ENCODE assay signal across 12 mouse cellular contexts in the genomic region with DNA sequence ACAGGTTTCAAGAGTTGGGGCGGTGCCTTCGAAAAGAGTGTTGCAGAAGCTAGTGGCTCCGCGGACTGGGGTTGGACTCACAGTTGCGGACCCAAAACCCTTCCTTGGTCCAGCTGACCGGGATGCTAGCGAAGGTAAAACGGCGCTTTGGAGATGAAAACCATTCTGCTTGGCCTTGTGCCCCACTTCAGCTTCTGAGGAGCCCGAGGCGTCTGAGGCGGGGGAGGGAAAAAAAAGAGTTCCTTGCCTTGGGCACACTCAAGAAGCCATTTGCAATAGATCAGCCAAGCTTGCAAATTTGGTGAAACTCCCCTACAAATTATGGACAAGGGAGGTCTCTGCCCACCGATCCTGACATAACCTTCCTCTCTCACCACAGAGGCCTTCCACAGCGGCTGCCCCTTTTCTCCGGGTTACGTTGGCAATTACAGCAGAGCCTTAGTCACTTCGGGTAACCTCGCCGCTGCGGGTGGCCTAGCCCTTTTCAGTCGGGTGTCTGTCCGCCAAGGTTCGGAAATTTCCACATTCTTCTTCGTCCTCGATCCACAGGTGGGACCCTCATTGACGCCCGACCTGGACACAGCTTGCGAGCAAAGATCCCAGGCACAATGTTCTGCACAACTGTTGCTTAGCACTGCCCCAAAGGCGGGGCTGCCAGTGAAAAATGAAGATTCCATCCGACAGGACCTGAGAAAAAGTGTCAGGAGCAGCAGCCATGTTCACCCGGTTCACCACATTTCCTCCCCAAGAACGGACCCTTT. TPM values are rescaled to one million over a fixed set of nuclear protein-coding genes. Genes with fewer than 3 reads are reported as not detected.
DNase-seq lines count a peak whose midpoint lies in the region; ATAC-seq and TF ChIP-seq lines count a peak whose summit lies in the region.
"Had no signal": no experiment of that assay in that cellular context is flagged by ENCODE, and none has a peak within 500 bp of the region (broad histone marks: within the 10 kb centered on the region; RNA-seq: fewer than 3 reads in every experiment).

A gene (minus strand): TSS at position 486 of the 761 bp plus-strand sequence.

- peaks cover 7% of the 10 kb centered on the region; the same call in 1 of the 2 replicates for H3K4me1 ChIP-seq in heart, embryonic 12.5 days (replicated peaks)
- peaks cover 34% of the 10 kb centered on the region for H3K4me1 ChIP-seq in midbrain, embryonic 10.5 days
- H3K4me1 ChIP-seq in midbrain, embryonic 16.5 days (ENCODE audit: control insufficient read depth, insufficient read depth, low read length), result peaks cover 5% of the 10 kb centered on the region; the same call in 1 of the 2 replicates
- H3K4me1 ChIP-seq in embryonic fibroblast, embryonic 13.5 days (ENCODE audit: control insufficient read depth, insufficient read depth, low read length), result no peaks in the 10 kb centered on the region
- H3K4me1 ChIP-seq in neural tube, embryonic 11.5 days (ENCODE audit: control insufficient read depth, insufficient read depth, low read length), result peaks cover 6% of the 10 kb centered on the region

- H3K9ac ChIP-seq in heart, embryonic 12.5 days, result no peak within 1 kb of the TSS
- H3K9ac ChIP-seq in midbrain, embryonic 16.5 days (ENCODE audit: low read depth, low read length), result no peak within 1 kb of the TSS
- H3K9ac ChIP-seq in neural tube, embryonic 11.5 days (ENCODE audit: low read length), result no peak within 1 kb of the TSS
- H3K9ac ChIP-seq: liver, embryonic 13.5 days had no signal

- WGBS in heart, embryonic 12.5 days, result 3% methylated on average over 32 of the region's 32 CpGs
- under 1% methylated on average over 32 of the region's 32 CpGs for WGBS in midbrain, embryonic 10.5 days
- under 1% methylated on average over 32 of the region's 32 CpGs for WGBS in midbrain, embryonic 16.5 days
- under 1% methylated on average over 32 of the region's 32 CpGs for WGBS in neural tube, embryonic 11.5 days

- ATAC-seq in heart, embryonic 12.5 days (ENCODE audit: insufficient number of reproducible peaks, low FRiP score), result no peak
- ATAC-seq in midbrain, embryonic 16.5 days, result no peak
- no peak for ATAC-seq in neural tube, embryonic 11.5 days (ENCODE audit: insufficient read depth, low FRiP score, low TSS enrichment)

- TF ChIP-seq POLR2A in embryonic fibroblast, embryonic 13.5 days (IDR thresholded peaks at IDR 0.05; ENCODE audit: low read depth, low read length), result no peak

- no peak for TF ChIP-seq CTCF in embryonic fibroblast, embryonic 13.5 days (IDR thresholded peaks at IDR 0.05; ENCODE audit: borderline replicate concordance, insufficient read depth, low read length)

- DNase-seq in heart, adult 8-10 months (ENCODE audit: low spot score), result no peak
- peak; percentile 54 for DNase-seq in midbrain, embryonic 10.5 days (ENCODE audit: low spot score)
- DNase-seq in neural tube, embryonic 11.5 days (ENCODE audit: low spot score), result peak; percentile 45
- no peak for DNase-seq in cerebellum, adult 11 months
- DNase-seq in yolk sac, embryonic 10.5 days (ENCODE audit: low spot score), result no peak
- DNase-seq: liver, embryonic 13.5 days; thymus, postnatal 4 days had no signal

- no peak within 1 kb of the TSS for H3K27ac ChIP-seq in heart, embryonic 12.5 days (ENCODE audit: poor library complexity, severe bottlenecking)
- no peak within 1 kb of the TSS for H3K27ac ChIP-seq in midbrain, embryonic 10.5 days (replicated peaks)
- H3K27ac ChIP-seq in midbrain, embryonic 16.5 days (ENCODE audit: low read length), result no peak within 1 kb of the TSS
- H3K27ac ChIP-seq in embryonic fibroblast, embryonic 13.5 days (ENCODE audit: insufficient read depth, low read length), result peak within 1 kb of the TSS; percentile 61
- H3K27ac ChIP-seq in neural tube, embryonic 11.5 days (ENCODE audit: low read depth, low read length), result no peak within 1 kb of the TSS
- H3K27ac ChIP-seq: liver, embryonic 13.5 days had no signal

- no peaks in the 10 kb centered on the region for H3K9me3 ChIP-seq in heart, embryonic 12.5 days (replicated peaks)
- H3K9me3 ChIP-seq in midbrain, embryonic 10.5 days (replicated peaks), result no peaks in the 10 kb centered on the region
- H3K9me3 ChIP-seq in midbrain, embryonic 16.5 days (replicated peaks; ENCODE audit: control insufficient read depth, low read length, poor library complexity, severe bottlenecking), result no peaks in the 10 kb centered on the region
- no peaks in the 10 kb centered on the region for H3K9me3 ChIP-seq in neural tube, embryonic 11.5 days (ENCODE audit: control insufficient read depth, low read length)
- H3K9me3 ChIP-seq: liver, embryonic 13.5 days had no signal

- H3K4me2 ChIP-seq in heart, embryonic 12.5 days, result peak within 1 kb of the TSS; percentile 75
- H3K4me2 ChIP-seq in midbrain, embryonic 16.5 days (ENCODE audit: low read length), result no peak within 1 kb of the TSS
- H3K4me2 ChIP-seq in neural tube, embryonic 11.5 days (ENCODE audit: low read depth), result peak within 1 kb of the TSS; percentile 52; the same call in 1 of the 2 replicates

- peaks cover 65% of the 10 kb centered on the region for H3K27me3 ChIP-seq in heart, embryonic 12.5 days (replicated peaks)
- H3K27me3 ChIP-seq in midbrain, embryonic 10.5 days (ENCODE audit: low read depth, poor library complexity, severe bottlenecking), result peaks cover 98% of the 10 kb centered on the region
- H3K27me3 ChIP-seq in midbrain, embryonic 16.5 days (ENCODE audit: control insufficient read depth, insufficient read depth, low read depth, low read length), result peaks cover 57% of the 10 kb centered on the region
- H3K27me3 ChIP-seq in neural tube, embryonic 11.5 days (ENCODE audit: control insufficient read depth, insufficient read depth, low read length), result peaks cover 86% of the 10 kb centered on the region

- peak within 1 kb of the TSS; percentile 49 for H3K4me3 ChIP-seq in heart, embryonic 12.5 days
- peak within 1 kb of the TSS; percentile 53 for H3K4me3 ChIP-seq in midbrain, embryonic 10.5 days
- H3K4me3 ChIP-seq in midbrain, embryonic 16.5 days (ENCODE audit: low read depth, low read length), result no peak within 1 kb of the TSS
- peak within 1 kb of the TSS; percentile 40 for H3K4me3 ChIP-seq in embryonic fibroblast, embryonic 13.5 days (ENCODE audit: insufficient read depth, low read length)
- no peak within 1 kb of the TSS for H3K4me3 ChIP-seq in neural tube, embryonic 11.5 days (ENCODE audit: low read depth, low read length)

- no peaks in the 10 kb centered on the region for H3K36me3 ChIP-seq in heart, embryonic 12.5 days
- H3K36me3 ChIP-seq in midbrain, embryonic 10.5 days, result no peaks in the 10 kb centered on the region
- no peaks in the 10 kb centered on the region for H3K36me3 ChIP-seq in midbrain, embryonic 16.5 days (ENCODE audit: control insufficient read depth, insufficient read depth, low read length)
- H3K36me3 ChIP-seq in neural tube, embryonic 11.5 days (ENCODE audit: control insufficient read depth, insufficient read depth, low read length), result no peaks in the 10 kb centered on the region
- H3K36me3 ChIP-seq: G1E; liver, embryonic 13.5 days had no signal

RNA-seq across cellular contexts. Expression of the gene that starts here (rescaled TPM):
- 0.46 and 1.1 TPM in 2 replicates for polyA plus RNA-seq in heart, embryonic 12.5 days (2016; fragmentation: Nextera tagmentation; extraction: Ambion mirVana)
- total RNA-seq in heart, adult 8-10 months (2022), result not detected
- polyA plus RNA-seq in midbrain, embryonic 10.5 days (2016; fragmentation: Nextera tagmentation; extraction: Ambion mirVana), result 8.1 and 9.1 TPM in 2 replicates
- 0.28 and 0.47 TPM in 2 replicates for polyA plus RNA-seq in midbrain, embryonic 16.5 days (2015; fragmentation: Nextera tagmentation; extraction: Ambion mirVana)
- 10.7 and 18.7 TPM in 2 replicates for polyA plus RNA-seq in embryonic fibroblast, embryonic 13.5 days (2011; ENCODE audit: insufficient read length, low read depth, missing spikeins)
- 1.1 and 1.5 TPM in 2 replicates for polyA plus RNA-seq in neural tube, embryonic 11.5 days (2014; fragmentation: Nextera tagmentation; extraction: Ambion mirVana)
- total RNA-seq: heart, postnatal 10 days had no signal
- polyA plus RNA-seq: G1E had no signal

Comparison
In these comparisons a context has a peak if more than half of its experiments do, and no peak if none do; other contexts are left out.
1. H3K4me3 ChIP-seq: peak in heart, embryonic 12.5 days (single experiment), midbrain, embryonic 10.5 days (single experiment) and embryonic fibroblast, embryonic 13.5 days (single experiment); none in midbrain, embryonic 16.5 days (single experiment) and neural tube, embryonic 11.5 days (single experiment).
2. DNase-seq: peak in midbrain, embryonic 10.5 days (single experiment) and neural tube, embryonic 11.5 days (single experiment); none in heart, adult 8-10 months (single experiment), cerebellum, adult 11 months (single experiment) and yolk sac, embryonic 10.5 days (single experiment).